In the genomic region with DNA sequence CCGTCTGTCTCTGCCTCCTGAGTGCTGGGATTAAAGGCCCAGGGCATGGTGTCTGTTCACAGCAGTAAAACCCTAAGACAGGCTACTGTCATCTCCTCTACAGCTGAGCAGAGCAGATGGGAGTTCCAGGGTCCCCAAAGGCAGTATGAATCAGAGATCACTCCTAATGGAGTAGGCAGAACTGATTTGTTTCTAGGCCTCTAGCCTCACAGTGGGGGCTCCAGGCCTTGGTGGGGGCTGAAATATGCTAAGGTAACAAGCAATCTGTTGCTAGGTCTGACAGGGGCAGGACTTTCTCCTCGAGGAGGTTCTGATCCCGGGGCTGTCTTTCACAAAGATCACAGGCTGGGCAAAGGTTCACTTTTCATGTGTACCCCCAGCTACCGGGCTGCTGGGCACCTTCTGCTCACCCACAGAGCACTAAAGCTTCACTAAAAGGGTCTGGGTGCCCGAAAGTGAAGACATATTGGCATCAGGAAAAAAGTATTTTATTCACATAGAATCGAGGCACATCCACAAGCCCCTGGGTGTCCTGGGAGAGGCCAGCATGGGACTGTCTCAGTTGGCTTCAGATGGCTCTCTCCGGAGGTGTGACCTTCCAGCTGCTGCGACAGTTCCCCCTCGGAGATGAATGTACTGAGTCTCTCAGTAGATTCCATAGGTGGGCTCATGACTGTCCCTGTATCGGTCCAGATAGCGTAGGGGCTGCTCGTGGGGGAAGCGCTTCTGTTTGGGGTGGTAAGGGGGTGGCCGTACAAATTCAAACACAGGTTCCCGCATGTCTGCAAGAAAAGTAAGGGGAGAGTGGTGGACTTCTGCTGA, we compare ENCODE assay signal across 9 mouse cellular contexts. TPM values are rescaled to one million over a fixed set of nuclear protein-coding genes. Genes with fewer than 3 reads are reported as not detected.
DNase-seq lines count a peak whose midpoint lies in the region; ATAC-seq and TF ChIP-seq lines count a peak whose summit lies in the region.
"Had no signal": no experiment of that assay in that cellular context is flagged by ENCODE, and none has a peak within 500 bp of the region (broad histone marks: within the 10 kb centered on the region; RNA-seq: fewer than 3 reads in every experiment).

No protein-coding gene starts in this region.

- H3K4me3 ChIP-seq in heart, embryonic 12.5 days = peak overlapping the region; percentile 66
- H3K4me3 ChIP-seq in bone marrow, adult 2 months (replicated peaks; ENCODE audit: control insufficient read depth, low read depth, low read length) = peak overlapping the region; percentile 97
- H3K4me3 ChIP-seq in hindbrain, embryonic 11.5 days (ENCODE audit: low read depth, low read length) = no peak overlapping the region; the same call in 1 of the 2 replicates
- peak overlapping the region; percentile 37 for H3K4me3 ChIP-seq in midbrain, embryonic 11.5 days (ENCODE audit: low read depth, low read length)

- peak overlapping the region; percentile 92 for H3K27ac ChIP-seq in heart, embryonic 12.5 days (ENCODE audit: poor library complexity, severe bottlenecking)
- peak overlapping the region; percentile 98 for H3K27ac ChIP-seq in bone marrow, adult 2 months (ENCODE audit: control insufficient read depth, insufficient read depth, low read depth, low read length, poor library complexity)
- H3K27ac ChIP-seq in hindbrain, embryonic 11.5 days (ENCODE audit: low read depth, low read length) = no peak overlapping the region
- H3K27ac ChIP-seq in midbrain, embryonic 11.5 days (ENCODE audit: low read depth, low read length) = no peak overlapping the region; the same call in 1 of the 2 replicates

- H3K27me3 ChIP-seq in heart, embryonic 12.5 days (replicated peaks) = no peaks in the 10 kb centered on the region
- H3K27me3 ChIP-seq in hindbrain, embryonic 11.5 days (ENCODE audit: control insufficient read depth, insufficient read depth, low read length) = no peaks in the 10 kb centered on the region
- H3K27me3 ChIP-seq in midbrain, embryonic 11.5 days (ENCODE audit: control insufficient read depth, insufficient read depth, low read length) = no peaks in the 10 kb centered on the region

- no peak for TF ChIP-seq CTCF in bone marrow, adult 2 months (IDR thresholded peaks at IDR 0.05; ENCODE audit: control insufficient read depth, insufficient read depth, low read length)

- WGBS in heart, embryonic 12.5 days = 82% methylated on average over 15 of the region's 15 CpGs
- 77% methylated on average over 15 of the region's 15 CpGs for WGBS in bone marrow, adult 2 months
- WGBS in hindbrain, embryonic 11.5 days = 83% methylated on average over 15 of the region's 15 CpGs
- 88% methylated on average over 15 of the region's 15 CpGs for WGBS in midbrain, embryonic 11.5 days

- TF ChIP-seq POLR2A in bone marrow, adult 2 months (IDR thresholded peaks at IDR 0.05; ENCODE audit: borderline replicate concordance, control insufficient read depth, low read depth, low read length) = no peak

- peaks cover 49% of the 10 kb centered on the region for H3K36me3 ChIP-seq in heart, embryonic 12.5 days
- 0 out of 2 replicates have a peak, but pooled peaks cover 10% of the 10 kb centered on the region for H3K36me3 ChIP-seq in hindbrain, embryonic 11.5 days (ENCODE audit: control insufficient read depth, insufficient read depth, low read length)
- H3K36me3 ChIP-seq in midbrain, embryonic 11.5 days (ENCODE audit: control insufficient read depth, insufficient read depth, low read length) = peaks cover 10% of the 10 kb centered on the region; the same call in 1 of the 2 replicates

- peaks cover 35% of the 10 kb centered on the region for H3K4me1 ChIP-seq in heart, embryonic 12.5 days (replicated peaks)
- H3K4me1 ChIP-seq in bone marrow, adult 2 months (ENCODE audit: control insufficient read depth, insufficient read depth, low read length) = peaks cover 5% of the 10 kb centered on the region; the same call in 1 of the 2 replicates
- H3K4me1 ChIP-seq in hindbrain, embryonic 11.5 days (replicated peaks; ENCODE audit: control insufficient read depth, insufficient read depth, low read length) = peaks cover 4% of the 10 kb centered on the region; the same call in 1 of the 2 replicates
- H3K4me1 ChIP-seq in midbrain, embryonic 11.5 days (ENCODE audit: control insufficient read depth, insufficient read depth, low read length) = peaks cover 15% of the 10 kb centered on the region

- DNase-seq in heart, postnatal 4 days = no peak
- DNase-seq in hindbrain, embryonic 11.5 days (ENCODE audit: low spot score) = no peak
- DNase-seq in midbrain, embryonic 11.5 days (ENCODE audit: low spot score, missing footprints) = no peak
- no peak for DNase-seq in ovary, postnatal 10 days (ENCODE audit: low spot score)
- no peak for DNase-seq in urinary bladder, adult 2 months (ENCODE audit: low spot score)
- DNase-seq in Muller cell, postnatal 12 days (ENCODE audit: inconsistent ontology term) = no peak

- peak overlapping the region; percentile 69 for H3K4me2 ChIP-seq in heart, embryonic 12.5 days
- peak overlapping the region; percentile 78 for H3K4me2 ChIP-seq in hindbrain, embryonic 11.5 days (replicated peaks; ENCODE audit: low read depth, low read length)
- H3K4me2 ChIP-seq in midbrain, embryonic 11.5 days = peak overlapping the region; percentile 49

- peak overlapping the region; percentile 86 for H3K9ac ChIP-seq in heart, embryonic 12.5 days
- H3K9ac ChIP-seq in hindbrain, embryonic 11.5 days (ENCODE audit: low read depth, low read length) = peak overlapping the region; percentile 73
- H3K9ac ChIP-seq in midbrain, embryonic 11.5 days (ENCODE audit: low read length) = no peak overlapping the region

- ATAC-seq in heart, embryonic 12.5 days (ENCODE audit: insufficient number of reproducible peaks, low FRiP score) = no peak
- no peak for ATAC-seq in hindbrain, embryonic 11.5 days (ENCODE audit: low FRiP score)
- ATAC-seq in midbrain, embryonic 11.5 days (ENCODE audit: low FRiP score) = no peak

- no peaks in the 10 kb centered on the region for H3K9me3 ChIP-seq in heart, embryonic 12.5 days (replicated peaks)
- no peaks in the 10 kb centered on the region for H3K9me3 ChIP-seq in hindbrain, embryonic 11.5 days (ENCODE audit: control insufficient read depth, low read length)
- H3K9me3 ChIP-seq in midbrain, embryonic 11.5 days (ENCODE audit: control insufficient read depth, low read length) = no peaks in the 10 kb centered on the region
- H3K9me3 ChIP-seq: G1E had no signal

RNA-seq across cellular contexts. Expression of a gene that starts 0.6 kb away (rescaled TPM):
- 4.7 and 4.9 TPM in 2 replicates for polyA plus RNA-seq in heart, embryonic 12.5 days (2016; fragmentation: Nextera tagmentation; extraction: Ambion mirVana)
- total RNA-seq in heart, postnatal 4 days (2021) = 1 to 10 TPM; 4.3 to 4.8 TPM
- polyA plus RNA-seq in bone marrow, adult 2 months (2011; ENCODE audit: insufficient read depth, insufficient read length, low replicate concordance, missing spikeins) = 5.2 and 8.2 TPM in 2 replicates
- 1.4 and 2.5 TPM in 2 replicates for polyA plus RNA-seq in hindbrain, embryonic 11.5 days (2014; fragmentation: Nextera tagmentation; extraction: Ambion mirVana)
- 1.3 TPM in 2 replicates for polyA plus RNA-seq in midbrain, embryonic 11.5 days (2014; fragmentation: Nextera tagmentation; extraction: Ambion mirVana)
- 9.6 and 11.8 TPM in 2 replicates for polyA plus RNA-seq in urinary bladder, adult 2 months (2012; rRNA removed)
- polyA plus RNA-seq: G1E had no signal

RNA-seq across cellular contexts. Expression of a gene that starts 4.5 kb away (rescaled TPM):
- polyA plus RNA-seq in heart, embryonic 12.5 days (2016; fragmentation: Nextera tagmentation; extraction: Ambion mirVana) = 54.8 and 58.2 TPM in 2 replicates
- total RNA-seq in heart, postnatal 4 days (2021) = 10 to 100 TPM; 47.1 to 50.9 TPM
- 3.1 and 8.9 TPM in 2 replicates for polyA plus RNA-seq in bone marrow, adult 2 months (2011; ENCODE audit: insufficient read depth, insufficient read length, low replicate concordance, missing spikeins)
- 3.0 TPM in 2 replicates for polyA plus RNA-seq in hindbrain, embryonic 11.5 days (2014; fragmentation: Nextera tagmentation; extraction: Ambion mirVana)
- 2.7 TPM in 2 replicates for polyA plus RNA-seq in midbrain, embryonic 11.5 days (2014; fragmentation: Nextera tagmentation; extraction: Ambion mirVana)
- polyA plus RNA-seq in urinary bladder, adult 2 months (2012; rRNA removed) = 33.1 and 40.7 TPM in 2 replicates
- polyA plus RNA-seq: G1E had no signal

RNA-seq across cellular contexts. Expression of a gene that starts 7.1 kb away (rescaled TPM):
- 85.0 and 89.1 TPM in 2 replicates for polyA plus RNA-seq in heart, embryonic 12.5 days (2016; fragmentation: Nextera tagmentation; extraction: Ambion mirVana)
- total RNA-seq in heart, postnatal 4 days (2021) = 10 to 100 TPM; 52.5 to 55.3 TPM
- 28.0 and 38.3 TPM in 2 replicates for polyA plus RNA-seq in bone marrow, adult 2 months (2011; ENCODE audit: insufficient read depth, insufficient read length, low replicate concordance, missing spikeins)
- 93.2 and 100 TPM in 2 replicates for polyA plus RNA-seq in hindbrain, embryonic 11.5 days (2014; fragmentation: Nextera tagmentation; extraction: Ambion mirVana)
- polyA plus RNA-seq in midbrain, embryonic 11.5 days (2014; fragmentation: Nextera tagmentation; extraction: Ambion mirVana) = 96.3 and 97.0 TPM in 2 replicates
- 21.4 and 29.3 TPM in 2 replicates for polyA plus RNA-seq in urinary bladder, adult 2 months (2012; rRNA removed)

RNA-seq across cellular contexts. Expression of a gene that starts 36.4 kb away (rescaled TPM):
- 37.2 and 37.5 TPM in 2 replicates for polyA plus RNA-seq in heart, embryonic 12.5 days (2016; fragmentation: Nextera tagmentation; extraction: Ambion mirVana)
- total RNA-seq in heart, postnatal 4 days (2021) = 10 to 100 TPM; 20.2 to 21.5 TPM
- polyA plus RNA-seq in bone marrow, adult 2 months (2011; ENCODE audit: insufficient read depth, insufficient read length, low replicate concordance, missing spikeins) = 10.8 and 16.1 TPM in 2 replicates
- polyA plus RNA-seq in hindbrain, embryonic 11.5 days (2014; fragmentation: Nextera tagmentation; extraction: Ambion mirVana) = 28.4 and 32.1 TPM in 2 replicates
- polyA plus RNA-seq in midbrain, embryonic 11.5 days (2014; fragmentation: Nextera tagmentation; extraction: Ambion mirVana) = 28.7 and 30.1 TPM in 2 replicates
- polyA plus RNA-seq in urinary bladder, adult 2 months (2012; rRNA removed) = 46.8 and 47.7 TPM in 2 replicates

RNA-seq across cellular contexts. Expression of a gene that starts 44.8 kb away (rescaled TPM):
- 137 and 141 TPM in 2 replicates for polyA plus RNA-seq in heart, embryonic 12.5 days (2016; fragmentation: Nextera tagmentation; extraction: Ambion mirVana)
- total RNA-seq in heart, postnatal 4 days (2021) = 100 to 1,000 TPM; 107 TPM
- 55.0 and 68.0 TPM in 2 replicates for polyA plus RNA-seq in bone marrow, adult 2 months (2011; ENCODE audit: insufficient read depth, insufficient read length, low replicate concordance, missing spikeins)
- 85.4 and 88.6 TPM in 2 replicates for polyA plus RNA-seq in hindbrain, embryonic 11.5 days (2014; fragmentation: Nextera tagmentation; extraction: Ambion mirVana)
- 84.9 and 86.8 TPM in 2 replicates for polyA plus RNA-seq in midbrain, embryonic 11.5 days (2014; fragmentation: Nextera tagmentation; extraction: Ambion mirVana)
- 119 and 147 TPM in 2 replicates for polyA plus RNA-seq in urinary bladder, adult 2 months (2012; rRNA removed)

Comparison
In these comparisons a context has a peak if more than half of its experiments do, and no peak if none do; other contexts are left out.
1. H3K27ac ChIP-seq: peak in heart, embryonic 12.5 days (single experiment) and bone marrow, adult 2 months (single experiment); none in hindbrain, embryonic 11.5 days (single experiment) and midbrain, embryonic 11.5 days (single experiment).
2. Peak in every context shown above with its lines, with median percentiles within 50 percentile points of each other: H3K4me2 ChIP-seq.